Mouse (Mus musculus): ENCODE data around the gene Rnf185. TPM values are rescaled to one million over a fixed set of nuclear protein-coding genes. Genes with fewer than 3 reads are reported as not detected.

The Rnf185 gene
- polyA plus RNA-seq, 1 experiment from 2014 or later = 20.6 TPM

GRCm38 (mm10) chr11:3412111-3412510 is 40.1 kb downstream of the Rnf185 start:
- Histone ChIP-seq H3K4me3 (ENCODE audit: low read depth, low read length) (no peak overlapping the region), H3K27ac (ENCODE audit: low read depth, low read length) (no peak overlapping the region), H3K27me3 (replicated peaks; ENCODE audit: control insufficient read depth, insufficient read depth, low read length) (no peaks in the 10 kb centered on the region), H3K4me2 (no peak overlapping the region), H3K9ac (ENCODE audit: low read depth, low read length) (no peak overlapping the region), H3K4me1 (replicated peaks; ENCODE audit: control insufficient read depth, insufficient read depth, low read length) (peaks cover 9% of the 10 kb centered on the region), H3K36me3 (ENCODE audit: control insufficient read depth, insufficient read depth, low read length) (peaks cover 4% of the 10 kb centered on the region; the same call in 1 of the 2 replicates), H3K9me3 (ENCODE audit: control insufficient read depth, low read length) (no peaks in the 10 kb centered on the region)
- 74% methylated on average over 3 of the region's 3 CpGs for WGBS
- no peak for ATAC-seq (replicated peaks; ENCODE audit: low FRiP score)
- DNase-seq (ENCODE audit: low spot score) = no peak

GRCm38 (mm10) chr11:3408997-3409732 is 43.0 kb downstream of the Rnf185 start, which contains the start of gene Limk2:
Gene Limk2, minus strand, starts transcription at chr11:3409189.
- 4% methylated on average over 45 of the region's 45 CpGs for WGBS
- Histone ChIP-seq H3K27ac (ENCODE audit: low read depth, low read length) (peak within 1 kb of the TSS; percentile 57), H3K4me1 (replicated peaks; ENCODE audit: control insufficient read depth, insufficient read depth, low read length) (peaks cover 17% of the 10 kb centered on the region), H3K36me3 (ENCODE audit: control insufficient read depth, insufficient read depth, low read length) (no peaks in the 10 kb centered on the region; the same call in 1 of the 2 replicates), H3K9me3 (ENCODE audit: control insufficient read depth, low read length) (no peaks in the 10 kb centered on the region), H3K27me3 (replicated peaks; ENCODE audit: control insufficient read depth, insufficient read depth, low read length) (no peaks in the 10 kb centered on the region), H3K4me3 (ENCODE audit: low read depth, low read length) (peak within 1 kb of the TSS; percentile 83), H3K4me2 (peak within 1 kb of the TSS; percentile 76), H3K9ac (ENCODE audit: low read depth, low read length) (peak within 1 kb of the TSS; percentile 81)
- DNase-seq (ENCODE audit: low spot score) = peak; percentile 97
- ATAC-seq (replicated peaks; ENCODE audit: low FRiP score) = peak; percentile 98

GRCm38 (mm10) chr11:3408131-3408996 is 43.8 kb downstream of the Rnf185 start:
- Histone ChIP-seq H3K4me1 (replicated peaks; ENCODE audit: control insufficient read depth, insufficient read depth, low read length) (peaks cover 24% of the 10 kb centered on the region), H3K27ac (ENCODE audit: low read depth, low read length) (peak overlapping the region; percentile 57)
- ATAC-seq (replicated peaks; ENCODE audit: low FRiP score) = no peak; the same call in 1 of the 2 replicates

GRCm38 (mm10) chr11:3404287-3405047 is 47.7 kb downstream of the Rnf185 start:
- peak overlapping the region; percentile 42 for H3K27ac ChIP-seq (ENCODE audit: low read depth, low read length)
- H3K9ac ChIP-seq (ENCODE audit: low read depth, low read length) = no peak overlapping the region
- DNase-seq (ENCODE audit: low spot score) = no peak
- no peak overlapping the region for H3K4me3 ChIP-seq (ENCODE audit: low read depth, low read length)
- H3K9me3 ChIP-seq (ENCODE audit: control insufficient read depth, low read length) = no peaks in the 10 kb centered on the region
- peaks cover 35% of the 10 kb centered on the region for H3K4me1 ChIP-seq (replicated peaks; ENCODE audit: control insufficient read depth, insufficient read depth, low read length)
- no peaks in the 10 kb centered on the region for H3K36me3 ChIP-seq (ENCODE audit: control insufficient read depth, insufficient read depth, low read length)
- H3K27me3 ChIP-seq (replicated peaks; ENCODE audit: control insufficient read depth, insufficient read depth, low read length) = no peaks in the 10 kb centered on the region
- 71% methylated on average over 7 of the region's 7 CpGs for WGBS
- H3K4me2 ChIP-seq = no peak overlapping the region
- no peak for ATAC-seq (replicated peaks; ENCODE audit: low FRiP score)

More at GRCm38 (mm10) chr11:3408131-3408996, 43.8 kb downstream of the Rnf185 start:
- Histone ChIP-seq H3K9ac (ENCODE audit: low read depth, low read length) (peak overlapping the region; percentile 81), H3K4me3 (ENCODE audit: low read depth, low read length) (peak overlapping the region; percentile 83), H3K36me3 (ENCODE audit: control insufficient read depth, insufficient read depth, low read length) (no peaks in the 10 kb centered on the region), H3K4me2 (peak overlapping the region; percentile 76), H3K9me3 (ENCODE audit: control insufficient read depth, low read length) (no peaks in the 10 kb centered on the region), H3K27me3 (replicated peaks; ENCODE audit: control insufficient read depth, insufficient read depth, low read length) (no peaks in the 10 kb centered on the region)
- peak; percentile 44 for DNase-seq (ENCODE audit: low spot score)
- WGBS = 3% methylated on average over 34 of the region's 34 CpGs

GRCm38 (mm10) chr11:3403024-3403423 is 49.1 kb downstream of the Rnf185 start:
- H3K9me3 ChIP-seq (ENCODE audit: control insufficient read depth, low read length) = no peaks in the 10 kb centered on the region
- no peaks in the 10 kb centered on the region for H3K27me3 ChIP-seq (replicated peaks; ENCODE audit: control insufficient read depth, insufficient read depth, low read length)
- H3K4me2 ChIP-seq = peak overlapping the region; percentile 37
- H3K4me1 ChIP-seq (replicated peaks; ENCODE audit: control insufficient read depth, insufficient read depth, low read length) = peaks cover 34% of the 10 kb centered on the region
- no peak overlapping the region for H3K4me3 ChIP-seq (ENCODE audit: low read depth, low read length)
- no peaks in the 10 kb centered on the region for H3K36me3 ChIP-seq (ENCODE audit: control insufficient read depth, insufficient read depth, low read length)
- WGBS = 45% methylated on average over 3 of the region's 3 CpGs
- ATAC-seq (replicated peaks; ENCODE audit: low FRiP score) = peak; percentile 92
- peak overlapping the region; percentile 66 for H3K27ac ChIP-seq (ENCODE audit: low read depth, low read length)
- peak overlapping the region; percentile 40; the same call in 1 of the 2 replicates for H3K9ac ChIP-seq (ENCODE audit: low read depth, low read length)
- no peak for DNase-seq (ENCODE audit: low spot score)

- Histone ChIP-seq H3K9me3 (ENCODE audit: control insufficient read depth, low read length) (no peaks in the 10 kb centered on the region), H3K27ac (ENCODE audit: low read depth, low read length) (no peak overlapping the region), H3K27me3 (replicated peaks; ENCODE audit: control insufficient read depth, insufficient read depth, low read length) (no peaks in the 10 kb centered on the region), H3K36me3 (ENCODE audit: control insufficient read depth, insufficient read depth, low read length) (peaks cover 2% of the 10 kb centered on the region; the same call in 1 of the 2 replicates), H3K4me3 (ENCODE audit: low read depth, low read length) (no peak overlapping the region), H3K9ac (ENCODE audit: low read depth, low read length) (no peak overlapping the region), H3K4me1 (replicated peaks; ENCODE audit: control insufficient read depth, insufficient read depth, low read length) (peaks cover 19% of the 10 kb centered on the region), H3K4me2 (no peak overlapping the region)
- no peak for ATAC-seq (replicated peaks; ENCODE audit: low FRiP score)
- no peak for DNase-seq (ENCODE audit: low spot score)
- 91% methylated on average over 1 of the region's 1 CpGs for WGBS
Measured at GRCm38 (mm10) chr11:3398318-3398717, 53.8 kb downstream of the Rnf185 start.

- Histone ChIP-seq H3K4me2 (no peak overlapping the region), H3K27ac (ENCODE audit: low read depth, low read length) (no peak overlapping the region), H3K27me3 (replicated peaks; ENCODE audit: control insufficient read depth, insufficient read depth, low read length) (no peaks in the 10 kb centered on the region), H3K4me1 (replicated peaks; ENCODE audit: control insufficient read depth, insufficient read depth, low read length) (0 out of 2 replicates have a peak, but pooled peaks cover 11% of the 10 kb centered on the region), H3K9me3 (ENCODE audit: control insufficient read depth, low read length) (no peaks in the 10 kb centered on the region), H3K4me3 (ENCODE audit: low read depth, low read length) (no peak overlapping the region), H3K36me3 (ENCODE audit: control insufficient read depth, insufficient read depth, low read length) (peaks cover 2% of the 10 kb centered on the region; the same call in 1 of the 2 replicates), H3K9ac (ENCODE audit: low read depth, low read length) (no peak overlapping the region)
- ATAC-seq (replicated peaks; ENCODE audit: low FRiP score) = no peak
- DNase-seq (ENCODE audit: low spot score) = no peak
- 88% methylated on average over 8 of the region's 8 CpGs for WGBS
Measured at GRCm38 (mm10) chr11:3396562-3396961, 55.6 kb downstream of the Rnf185 start.

GRCm38 (mm10) chr11:3396091-3396490 is 56.1 kb downstream of the Rnf185 start:
- H3K27me3 ChIP-seq (replicated peaks; ENCODE audit: control insufficient read depth, insufficient read depth, low read length) = no peaks in the 10 kb centered on the region
- no peak overlapping the region for H3K4me3 ChIP-seq (ENCODE audit: low read depth, low read length)
- H3K9me3 ChIP-seq (ENCODE audit: control insufficient read depth, low read length) = no peaks in the 10 kb centered on the region
- ATAC-seq (replicated peaks; ENCODE audit: low FRiP score) = no peak
- no peak overlapping the region for H3K4me2 ChIP-seq
- peaks cover 2% of the 10 kb centered on the region; the same call in 1 of the 2 replicates for H3K36me3 ChIP-seq (ENCODE audit: control insufficient read depth, insufficient read depth, low read length)
- no peak for DNase-seq (ENCODE audit: low spot score)
- 0 out of 2 replicates have a peak, but pooled peaks cover 11% of the 10 kb centered on the region for H3K4me1 ChIP-seq (replicated peaks; ENCODE audit: control insufficient read depth, insufficient read depth, low read length)
- no peak overlapping the region for H3K27ac ChIP-seq (ENCODE audit: low read depth, low read length)
- no peak overlapping the region for H3K9ac ChIP-seq (ENCODE audit: low read depth, low read length)
- 79% methylated on average over 3 of the region's 3 CpGs for WGBS

Measured in liver, embryonic 11.5 days (tissue).